Mouse (Mus musculus): ENCODE data around the gene Fadd. TPM values are rescaled to one million over a fixed set of nuclear protein-coding genes. Genes with fewer than 3 reads are reported as not detected.

The Fadd gene
- total RNA-seq, 4 experiments from 2014 or later = 1.9 to 3.4 (median 2.8) TPM

DNA sequence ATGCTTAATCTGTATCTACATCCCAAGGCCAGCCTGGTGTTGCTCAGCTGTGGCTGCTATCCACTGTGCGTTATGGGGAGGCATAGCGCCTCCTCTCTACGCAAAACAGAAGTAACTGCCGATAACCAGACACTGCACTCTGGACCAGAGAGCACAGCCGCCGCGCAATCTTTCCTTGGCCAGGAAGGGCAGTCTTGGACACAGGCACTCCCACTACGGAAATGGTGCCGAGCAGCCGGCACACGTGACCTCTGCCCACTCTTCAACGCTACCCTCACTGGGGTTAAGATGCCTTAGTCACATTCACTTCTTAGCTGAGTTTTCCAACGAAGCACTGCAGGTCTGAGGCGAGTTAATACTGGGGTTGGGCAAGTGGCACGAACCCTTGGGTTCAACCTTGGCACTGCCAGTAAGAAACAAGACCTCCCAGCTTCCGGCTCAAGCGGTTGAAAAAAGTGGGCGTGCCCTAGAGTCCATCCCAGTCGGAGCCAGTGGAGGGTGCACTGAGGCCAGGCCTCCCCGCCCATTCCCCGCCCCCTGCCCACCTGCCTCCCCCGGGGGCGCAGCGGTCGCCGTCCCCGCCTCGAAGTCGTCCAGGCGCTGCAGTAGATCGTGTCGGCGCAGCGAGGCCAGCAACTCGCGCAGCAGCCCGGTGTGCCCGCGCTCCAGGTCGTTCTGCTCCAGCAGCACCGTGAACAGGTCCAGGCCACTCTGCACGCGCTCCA, 542 bp downstream of the Fadd start:
- peak; percentile 41 to 54 for DNase-seq (ENCODE audit: low spot score in 2 of 2)

- DNase-seq (ENCODE audit: low spot score in 2 of 2) = no peak
Observed at GRCm38 (mm10) chr7:144577876-144578275, 4.4 kb downstream of the Fadd start.

GRCm38 (mm10) chr7:144572234-144572633, 10.0 kb downstream of the Fadd start:
- no peak for DNase-seq (ENCODE audit: low spot score in 2 of 2)

GRCm38 (mm10) chr7:144571598-144571997, 10.7 kb downstream of the Fadd start:
- DNase-seq (ENCODE audit: low spot score in 2 of 2) = no peak

DNA sequence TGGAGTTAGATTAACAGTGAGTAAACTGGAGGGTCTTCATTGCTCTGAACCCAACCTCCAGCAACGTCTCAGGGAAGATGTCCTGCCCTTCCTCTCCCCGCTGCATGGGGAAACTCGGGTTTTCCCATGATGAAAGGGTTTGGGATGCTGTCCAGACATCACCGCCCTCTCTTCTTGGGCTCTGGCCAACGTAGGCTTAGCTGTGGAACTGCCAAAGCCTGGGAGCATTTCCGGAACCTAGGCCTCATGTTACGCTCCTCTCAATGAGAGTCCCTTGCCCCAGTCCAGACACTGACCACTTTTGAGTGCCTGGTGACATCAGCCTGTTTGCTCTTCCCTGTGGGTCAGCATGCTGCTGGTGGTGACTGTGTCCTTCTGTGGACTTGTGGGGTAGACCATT, 12.8 kb downstream of the Fadd start:
- DNase-seq (ENCODE audit: low spot score in 2 of 2) = no peak

DNA sequence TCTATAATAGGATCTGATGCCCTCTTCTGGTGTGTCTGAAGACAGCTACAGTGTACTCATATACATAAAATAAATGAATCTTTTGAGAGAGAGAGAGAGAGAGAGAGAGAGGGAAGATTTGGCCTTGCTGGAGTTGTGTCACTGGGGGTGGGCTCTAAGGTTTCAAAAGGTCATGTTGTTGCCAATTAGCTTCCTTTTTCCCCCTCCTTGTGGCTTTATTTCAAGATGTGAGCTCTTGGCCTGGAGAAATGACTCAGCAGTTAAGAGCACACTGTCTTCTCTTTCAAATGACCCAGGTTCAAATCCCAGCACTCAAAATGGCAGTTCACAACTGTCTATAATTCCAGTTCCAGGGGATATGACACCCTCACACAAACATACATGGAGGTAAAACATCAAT, 14.2 kb downstream of the Fadd start:
- no peak for DNase-seq (ENCODE audit: low spot score in 2 of 2)

DNA sequence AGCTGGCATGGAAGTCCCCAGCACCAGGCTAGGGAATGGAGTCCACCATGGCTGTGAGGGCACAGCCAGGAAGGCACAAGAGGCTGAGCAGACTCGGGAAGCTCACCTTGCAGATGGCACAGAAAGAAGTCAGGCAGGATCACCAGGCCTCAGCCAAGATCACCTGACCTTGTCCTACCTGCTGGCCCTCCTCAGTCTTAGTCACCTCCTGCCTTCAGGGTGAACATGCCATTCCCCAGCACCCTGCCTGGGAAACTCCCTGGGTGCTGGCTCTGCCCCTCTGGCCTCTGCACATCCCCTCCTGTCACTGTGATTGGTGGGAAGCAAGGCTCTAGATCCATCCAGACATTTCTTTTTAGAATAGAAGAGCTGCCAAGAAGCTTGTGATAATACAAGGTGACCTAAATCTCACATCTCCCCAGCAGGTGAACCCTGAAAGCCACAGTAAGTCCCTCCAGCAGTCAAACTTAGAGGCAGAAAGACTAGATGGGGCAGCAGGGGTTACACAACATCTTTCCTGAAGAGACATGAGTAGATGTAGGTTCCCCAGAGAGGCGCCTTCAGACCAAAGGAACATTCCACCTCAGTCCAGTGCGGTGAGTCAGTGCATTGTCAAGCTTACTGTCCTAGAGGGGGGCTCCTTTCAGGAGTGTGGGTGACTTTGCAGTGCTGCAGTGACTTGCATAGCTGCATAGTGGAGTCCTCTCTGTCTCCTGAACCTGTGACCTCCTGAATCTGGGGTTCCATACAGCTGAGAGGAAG, 15.2 kb downstream of the Fadd start:
- no peak for DNase-seq (ENCODE audit: low spot score in 2 of 2)

DNA sequence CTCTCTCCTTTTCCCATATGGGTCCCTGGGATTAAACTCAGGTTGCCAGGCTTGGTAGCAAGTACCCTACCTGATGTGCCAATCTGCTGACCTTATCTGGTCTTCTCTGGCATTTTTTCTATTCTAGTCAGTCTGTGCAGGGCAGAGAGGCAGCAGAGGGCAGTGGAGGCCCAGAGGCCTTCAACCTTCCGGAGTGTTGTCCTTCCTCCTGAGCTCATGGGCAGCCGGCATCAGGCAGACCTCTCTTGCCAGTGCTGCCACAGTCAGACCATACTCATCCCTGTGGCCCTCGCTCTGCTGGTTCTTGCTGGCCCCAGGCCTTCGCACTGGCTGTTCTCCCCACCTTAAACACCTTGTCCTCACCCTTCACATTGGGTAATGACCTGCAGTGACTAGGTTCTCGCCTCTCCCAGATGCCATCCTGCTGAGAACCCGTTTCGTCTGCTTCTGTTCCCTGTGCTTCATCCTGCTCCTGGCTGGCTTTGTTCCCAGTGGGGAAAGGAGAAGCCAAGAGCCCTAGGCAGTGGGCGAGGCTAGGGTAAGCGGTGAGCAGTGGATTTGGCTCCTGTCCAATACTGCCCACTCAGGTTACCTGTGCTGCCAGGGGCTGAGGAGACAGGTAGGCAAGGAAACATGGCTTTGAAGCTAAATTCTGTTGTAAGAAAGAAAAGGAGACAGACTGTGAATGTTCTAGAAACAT, 18.7 kb downstream of the Fadd start:
- no peak for DNase-seq (ENCODE audit: low spot score in 2 of 2)

- DNase-seq (ENCODE audit: low spot score in 2 of 2) = no peak
Observed at GRCm38 (mm10) chr7:144562016-144562415, 20.2 kb downstream of the Fadd start.

DNA sequence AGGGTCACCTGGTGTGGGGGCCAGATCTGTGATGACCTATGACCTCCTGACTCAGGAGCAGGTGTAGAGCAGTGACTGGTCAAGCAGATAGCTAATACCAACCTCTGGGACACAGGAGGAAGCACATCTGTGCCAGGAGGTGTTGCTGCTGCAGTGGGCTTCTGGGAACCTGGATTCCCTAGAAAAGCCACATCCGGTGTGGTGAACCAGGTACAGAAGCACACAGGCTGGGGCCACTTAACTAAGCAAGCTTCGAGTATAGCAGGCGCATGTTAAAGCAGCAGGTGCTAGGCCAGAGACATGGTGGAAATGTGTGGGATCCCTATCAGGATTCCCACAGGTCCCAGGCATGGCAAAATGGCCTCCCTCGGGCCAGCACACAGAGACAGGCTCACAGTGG, 21.7 kb downstream of the Fadd start:
- DNase-seq (ENCODE audit: low spot score in 2 of 2) = no peak

DNA sequence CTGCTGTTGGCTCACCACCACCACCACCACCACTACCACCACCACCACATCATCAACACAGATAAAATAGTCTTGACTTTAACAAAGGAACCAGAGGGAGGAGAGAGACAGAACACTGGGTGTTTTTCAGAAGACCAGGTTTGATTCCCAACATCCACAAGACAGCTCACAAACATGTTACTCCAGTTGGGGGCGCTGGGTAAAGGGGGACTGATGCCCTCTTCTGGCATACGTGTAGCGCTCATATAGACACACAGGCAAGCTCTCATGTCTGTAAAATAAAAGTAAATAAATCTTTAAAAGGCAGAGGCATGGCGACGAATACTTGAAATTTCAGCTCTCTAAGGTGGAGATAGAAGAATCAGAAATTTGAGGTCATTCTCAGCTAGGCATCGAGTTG, 23.7 kb downstream of the Fadd start:
- no peak for DNase-seq (ENCODE audit: low spot score in 2 of 2)

- DNase-seq (ENCODE audit: low spot score in 2 of 2) = no peak
Observed at GRCm38 (mm10) chr7:144554123-144554472, 28.2 kb downstream of the Fadd start.

DNA sequence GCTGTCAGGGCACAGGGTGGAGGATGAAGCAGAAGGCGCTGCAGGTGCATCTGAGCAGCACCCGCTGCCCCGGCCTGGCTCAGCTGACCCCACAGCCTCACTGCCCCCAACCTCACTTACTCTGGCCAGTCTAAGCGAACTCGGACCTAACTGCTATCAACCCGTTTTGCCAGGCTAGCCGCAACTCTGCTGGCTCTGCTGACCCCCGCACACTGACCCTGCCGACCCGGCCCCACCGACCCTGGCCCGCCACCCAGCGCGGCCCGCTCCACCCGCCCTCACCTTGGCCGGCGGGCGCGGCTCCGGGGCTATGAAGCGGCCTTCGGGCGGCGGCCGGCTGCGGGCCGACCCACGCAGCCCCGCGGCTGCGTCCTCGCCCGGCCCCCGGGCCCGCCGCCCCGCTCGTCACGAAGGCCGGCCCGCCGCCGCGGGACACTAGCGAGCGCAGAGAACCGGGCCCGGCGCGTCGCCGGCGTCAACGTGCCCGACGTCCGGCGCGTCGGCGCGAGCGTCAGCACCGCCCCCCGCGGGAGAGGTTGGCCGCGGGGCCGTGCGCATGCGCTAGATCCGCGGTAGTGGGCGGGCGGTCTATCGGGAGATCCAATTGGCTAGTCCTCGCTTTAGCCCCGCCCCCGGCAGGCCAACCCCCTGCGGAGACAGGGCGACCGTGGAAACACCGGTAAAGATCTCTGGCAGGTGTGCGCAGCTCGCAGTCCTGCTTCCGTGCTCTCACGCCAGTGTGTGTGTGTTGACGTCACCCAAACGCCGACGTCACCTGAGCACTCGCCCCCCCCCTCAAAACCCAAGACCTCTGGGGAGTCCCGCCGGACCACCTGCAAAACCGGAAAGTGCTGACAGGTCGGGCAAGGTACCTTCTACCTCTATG, 28.8 kb downstream of the Fadd start, which contains the start of gene Ppfia1:
TSS of gene Ppfia1 (minus strand) at position 493 of the 886 bp plus-strand sequence.
- peak; percentile 94 to 97 for DNase-seq (ENCODE audit: low spot score in 2 of 2)

- DNase-seq (ENCODE audit: low spot score in 2 of 2) = no peak
Observed at GRCm38 (mm10) chr7:144552274-144552673, 30.0 kb downstream of the Fadd start.

DNA sequence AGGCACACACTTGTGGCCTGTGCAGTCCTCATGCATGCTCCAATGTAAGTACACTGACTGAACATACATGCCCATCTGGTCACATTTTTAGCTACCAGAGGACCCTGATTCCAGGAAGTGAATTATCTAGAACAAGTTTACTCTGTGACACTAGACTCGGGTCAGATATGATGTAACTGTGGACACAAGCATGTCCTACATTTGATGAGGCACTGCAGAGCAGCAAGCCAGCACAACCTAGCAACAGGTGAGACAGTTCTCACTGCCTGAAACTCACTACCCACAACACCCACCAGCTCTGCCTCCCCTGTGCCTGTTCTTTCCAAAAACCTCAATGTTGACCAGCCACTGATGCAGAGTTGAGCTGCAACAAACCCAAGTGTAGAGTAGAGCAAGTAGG, 31.5 kb downstream of the Fadd start:
- no peak for DNase-seq (ENCODE audit: low spot score in 2 of 2)

DNA sequence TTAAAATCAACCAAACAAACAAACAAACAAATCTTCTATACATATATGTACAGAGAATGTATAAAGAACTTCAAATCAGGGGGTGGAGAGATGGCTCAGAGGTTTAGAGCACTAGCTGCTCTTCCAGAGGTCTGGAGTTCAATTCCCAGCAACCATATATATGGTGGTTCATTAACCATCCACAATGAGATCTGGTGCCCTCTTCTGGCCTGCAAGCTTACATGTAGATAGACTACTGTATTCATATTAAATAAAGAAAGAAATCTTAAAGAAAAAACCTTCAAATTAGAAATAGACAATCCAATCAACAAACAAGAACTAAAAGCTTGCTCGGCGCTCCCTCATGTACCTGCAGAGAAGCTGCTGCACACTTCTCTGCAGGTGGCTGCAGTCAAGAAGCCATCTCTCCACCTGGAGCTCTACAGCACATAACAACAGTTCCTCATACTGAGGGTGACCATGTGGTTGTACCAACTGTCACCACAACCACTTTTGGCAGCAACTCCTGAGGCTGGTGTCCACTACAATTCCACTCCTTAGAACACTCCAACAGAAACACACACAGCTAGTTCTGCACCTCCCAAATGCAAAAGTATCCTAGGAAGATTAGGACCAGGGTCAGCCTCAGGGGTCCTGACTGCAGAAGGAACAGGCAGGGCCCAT, 32.2 kb downstream of the Fadd start:
- DNase-seq (ENCODE audit: low spot score in 2 of 2) = peak in 1 of 2 experiments; percentile 36

DNA sequence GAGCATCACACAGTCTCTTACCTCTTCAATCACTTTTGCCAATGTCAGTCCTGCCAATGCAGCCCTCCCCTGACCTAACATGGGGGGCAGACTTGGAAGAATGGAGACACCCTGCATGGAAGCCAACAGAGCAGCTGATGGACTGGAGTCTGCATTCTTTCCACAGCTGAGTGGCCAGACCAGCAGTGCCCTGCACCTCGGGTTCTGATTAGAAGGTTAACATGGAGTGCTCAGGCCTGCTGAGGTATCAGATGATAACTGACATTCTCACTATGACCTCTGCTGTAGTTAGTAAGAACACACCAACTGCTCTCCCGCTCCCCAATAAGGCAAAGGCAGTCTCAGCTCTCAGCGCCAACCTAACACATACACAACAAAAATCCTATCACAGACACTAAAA, 37.0 kb downstream of the Fadd start:
- no peak for DNase-seq (ENCODE audit: low spot score in 2 of 2)

DNA sequence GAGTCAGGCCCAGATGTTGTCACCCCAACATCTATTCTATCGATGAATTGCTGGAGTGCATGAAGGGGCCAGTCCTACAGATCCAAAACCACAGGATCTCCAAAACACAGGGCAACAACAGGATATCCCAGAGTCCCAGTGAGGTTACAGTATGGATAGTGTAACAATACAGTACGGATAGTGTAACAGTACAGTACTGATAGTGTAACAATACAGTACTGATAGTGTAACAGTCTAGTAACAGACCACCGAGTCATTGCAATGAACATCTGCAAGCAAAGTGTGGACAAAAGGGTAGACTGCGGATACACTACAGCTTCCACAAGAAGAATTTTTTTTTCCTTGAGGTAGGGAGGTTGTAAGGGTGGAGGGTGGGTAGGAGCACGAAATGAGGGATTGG, 40.9 kb downstream of the Fadd start:
- DNase-seq (ENCODE audit: low spot score in 2 of 2) = no peak

DNA sequence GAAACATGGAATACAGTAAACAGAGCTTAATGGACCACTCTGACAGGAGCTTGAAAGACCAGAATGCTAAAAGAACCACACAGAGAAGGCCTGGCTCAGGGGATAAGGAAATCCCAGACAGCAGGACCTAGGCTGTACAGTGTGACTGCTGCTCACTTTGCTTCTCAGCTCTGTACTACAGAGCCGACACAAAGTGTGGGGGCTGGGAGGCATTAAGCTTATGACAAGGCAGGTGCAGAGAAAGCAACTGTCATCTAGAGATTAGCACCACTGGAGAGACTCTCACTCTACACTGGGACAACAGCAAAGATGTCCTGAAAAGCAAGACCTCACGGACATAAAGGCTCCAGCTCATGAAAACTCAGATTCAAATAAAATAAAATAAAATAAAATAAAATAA, 43.1 kb downstream of the Fadd start:
- no peak for DNase-seq (ENCODE audit: low spot score in 2 of 2)

- no peak for DNase-seq (ENCODE audit: low spot score in 2 of 2)
Observed at GRCm38 (mm10) chr7:144538030-144538644, 44.1 kb downstream of the Fadd start.

All from layer of hippocampus, adult 8-10 months (tissue).